Mouse (Mus musculus): Measurements from ENCODE around the gene Smok3c. TPM values are rescaled to one million over a fixed set of nuclear protein-coding genes. Genes with fewer than 3 reads are reported as not detected.
"Not testable (repeated sequence)": the region's sequence is repeated elsewhere in the genome, so short reads cannot be mapped to it uniquely, and the experiment has no call there.

Smok3c gene
- polyA plus RNA-seq, 1 experiment from 2014 or later: not detected

DNA sequence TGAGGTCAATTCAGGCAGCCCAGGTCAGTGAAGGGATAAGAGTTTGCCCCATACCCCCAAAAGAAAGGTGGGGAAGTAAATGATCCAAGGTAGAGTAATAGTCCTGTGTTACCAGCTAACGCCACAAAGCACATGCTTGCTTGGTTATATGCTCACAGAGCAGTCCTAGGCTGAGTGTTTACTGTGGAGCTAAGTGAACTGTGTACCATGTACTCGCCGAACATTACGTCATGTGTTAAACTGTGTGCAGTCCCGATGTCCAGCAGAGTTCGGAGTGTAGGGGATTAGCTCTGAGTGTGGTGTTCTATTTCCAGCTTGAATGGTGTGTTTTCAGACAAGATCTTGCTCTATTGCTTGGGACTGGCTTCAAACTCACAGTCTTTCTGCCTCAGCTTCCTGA, 41.5 kb downstream of the Smok3c start:
- peaks cover 69% of the 10 kb centered on the region for H3K36me3 ChIP-seq (replicated peaks)
- H3K27me3 ChIP-seq: no peaks in the 10 kb centered on the region
- no peak overlapping the region for H3K9ac ChIP-seq
- H3K27ac ChIP-seq (replicated peaks): peak overlapping the region; percentile 56
- H3K4me1 ChIP-seq (replicated peaks): peaks cover 10% of the 10 kb centered on the region; the same call in 1 of the 2 replicates
- no peak overlapping the region for H3K4me2 ChIP-seq
- ATAC-seq (ENCODE audit: insufficient read depth): peak; percentile 84
- no peak overlapping the region for H3K4me3 ChIP-seq (replicated peaks)
- no peaks in the 10 kb centered on the region for H3K9me3 ChIP-seq (replicated peaks)
- WGBS (ENCODE audit: insufficient replicate concordance): 78% methylated on average over 6 of the region's 6 CpGs

DNA sequence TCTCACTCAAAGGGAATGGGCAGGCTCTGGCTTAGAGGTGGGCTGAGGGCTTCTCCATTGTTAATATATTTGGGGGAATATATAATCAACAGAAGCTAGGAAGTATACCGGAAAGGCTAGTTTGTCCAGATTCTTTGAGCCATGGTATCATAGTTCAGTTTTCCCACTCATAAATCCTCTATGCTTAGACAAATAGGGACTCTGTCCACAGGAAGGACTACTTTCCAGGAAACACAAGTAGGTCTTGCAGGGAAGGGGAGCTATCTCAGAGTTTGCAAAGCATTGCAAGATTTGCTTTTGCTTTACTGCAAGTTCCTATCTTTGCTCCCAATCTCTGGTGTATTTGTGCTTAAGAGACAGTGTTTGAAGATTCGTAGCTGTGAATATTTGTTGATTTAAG, 52.0 kb downstream of the Smok3c start:
- Histone ChIP-seq H3K4me2 (no peak overlapping the region), H3K27ac (replicated peaks) (no peak overlapping the region), H3K4me1 (replicated peaks) (no peaks in the 10 kb centered on the region), H3K9me3 (replicated peaks) (no peaks in the 10 kb centered on the region), H3K27me3 (no peaks in the 10 kb centered on the region), H3K36me3 (replicated peaks) (peaks cover 46% of the 10 kb centered on the region), H3K4me3 (replicated peaks) (no peak overlapping the region), H3K9ac (no peak overlapping the region)
- 77% methylated on average over 2 of the region's 2 CpGs for WGBS (ENCODE audit: insufficient replicate concordance)
- no peak for ATAC-seq (ENCODE audit: insufficient read depth)

DNA sequence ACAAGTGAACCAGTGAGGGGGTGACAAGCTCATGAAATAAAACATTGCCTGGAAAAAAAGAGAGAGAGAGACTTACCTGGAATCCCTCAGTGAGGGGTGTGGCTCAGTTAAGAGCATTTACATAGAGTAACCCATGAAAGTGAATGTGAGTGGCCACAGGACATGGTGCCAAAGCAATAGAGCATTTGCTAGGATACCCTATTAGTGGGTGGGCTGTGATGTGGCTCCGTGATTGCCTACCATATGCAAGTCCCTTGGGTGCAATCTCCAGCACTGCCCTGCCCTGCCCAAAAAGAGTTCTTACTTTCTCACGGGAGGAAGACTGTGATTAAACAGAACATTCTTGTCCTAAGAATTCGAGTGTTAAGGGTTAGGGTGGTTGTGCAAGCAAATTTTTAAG, 54.1 kb downstream of the Smok3c start:
- H3K9me3 ChIP-seq (replicated peaks): no peaks in the 10 kb centered on the region
- no peaks in the 10 kb centered on the region for H3K27me3 ChIP-seq
- H3K4me2 ChIP-seq: no peak overlapping the region
- WGBS (ENCODE audit: insufficient replicate concordance): 55% methylated on average over 3 of the region's 3 CpGs
- no peak overlapping the region for H3K9ac ChIP-seq
- no peak overlapping the region for H3K4me3 ChIP-seq (replicated peaks)
- H3K36me3 ChIP-seq (replicated peaks): peaks cover 24% of the 10 kb centered on the region
- no peak for ATAC-seq (ENCODE audit: insufficient read depth)
- H3K4me1 ChIP-seq (replicated peaks): no peaks in the 10 kb centered on the region
- H3K27ac ChIP-seq (replicated peaks): no peak overlapping the region

DNA sequence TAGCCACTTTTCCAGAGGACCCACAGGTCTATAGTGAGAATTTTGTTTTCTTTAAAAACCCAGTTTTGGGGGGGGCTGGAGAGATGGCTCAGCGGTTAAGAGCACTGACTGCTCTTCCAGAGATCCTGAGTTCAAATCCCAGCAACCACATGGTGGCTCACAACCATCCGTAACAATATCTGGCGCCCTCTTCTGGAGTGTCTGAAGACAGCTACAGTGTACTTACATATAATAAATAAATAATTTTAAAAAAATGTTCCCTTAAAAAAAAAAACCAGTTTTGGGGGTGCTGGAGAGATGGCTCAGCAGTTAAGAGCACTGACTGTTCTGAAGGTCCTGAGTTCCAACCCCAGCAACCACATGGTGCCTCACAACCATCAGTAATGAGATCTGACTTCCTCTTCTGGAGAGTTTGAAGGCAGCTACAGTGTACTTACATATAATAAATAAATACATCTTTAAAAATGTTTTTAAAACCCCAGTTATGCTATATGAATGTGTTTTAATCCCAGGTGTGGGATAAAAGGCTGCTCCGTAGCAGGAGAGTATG, 56.9 kb downstream of the Smok3c start:
- H3K4me1 ChIP-seq (replicated peaks); H3K9ac ChIP-seq; H3K27ac ChIP-seq (replicated peaks); H3K9me3 ChIP-seq (replicated peaks); H3K4me3 ChIP-seq (replicated peaks); H3K27me3 ChIP-seq; H3K36me3 ChIP-seq (replicated peaks); ATAC-seq (ENCODE audit: insufficient read depth); H3K4me2 ChIP-seq: not testable (repeated sequence)
- 55% methylated on average over 4 of the region's 4 CpGs for WGBS (ENCODE audit: insufficient replicate concordance)

Other genes with a start within 250 kb of the Smok3c start
- gene Pilra, start 216.9 kb upstream of the Smok3c start, polyA plus RNA-seq (2015; fragmentation: Nextera tagmentation; extraction: Ambion mirVana): 4.0 and 4.7 TPM in 2 replicates
- 4.9 and 5.7 TPM in 2 replicates for gene Pilrb1, start 195.1 kb upstream of the Smok3c start, polyA plus RNA-seq (2015; fragmentation: Nextera tagmentation; extraction: Ambion mirVana)
- 5.2 and 6.4 TPM in 2 replicates for gene Pilrb2, start 181.4 kb upstream of the Smok3c start, polyA plus RNA-seq (2015; fragmentation: Nextera tagmentation; extraction: Ambion mirVana)
- 5.0 and 5.2 TPM in 2 replicates for gene Cyp3a13, start 131.6 kb upstream of the Smok3c start, polyA plus RNA-seq (2015; fragmentation: Nextera tagmentation; extraction: Ambion mirVana)
- gene Gjc3, start 90.1 kb upstream of the Smok3c start, polyA plus RNA-seq (2015; fragmentation: Nextera tagmentation; extraction: Ambion mirVana): not detected in 2 replicates
- gene Azgp1, start 71.7 kb upstream of the Smok3c start, polyA plus RNA-seq (2015; fragmentation: Nextera tagmentation; extraction: Ambion mirVana): 14.4 and 31.0 TPM in 2 replicates
- gene Smok3a, start 31.9 kb upstream of the Smok3c start, polyA plus RNA-seq (2015; fragmentation: Nextera tagmentation; extraction: Ambion mirVana): not detected in 2 replicates
- not detected in 2 replicates for gene Smok3b, start 31.8 kb upstream of the Smok3c start, polyA plus RNA-seq (2015; fragmentation: Nextera tagmentation; extraction: Ambion mirVana)
- 3.7 and 3.8 TPM in 2 replicates for gene Zkscan1, start 31.9 kb downstream of the Smok3c start, polyA plus RNA-seq (2015; fragmentation: Nextera tagmentation; extraction: Ambion mirVana)
- gene Zscan21, start 63.7 kb downstream of the Smok3c start, polyA plus RNA-seq (2015; fragmentation: Nextera tagmentation; extraction: Ambion mirVana): 14.6 and 16.8 TPM in 2 replicates
- gene Zfp113, start 102.5 kb downstream of the Smok3c start, polyA plus RNA-seq (2015; fragmentation: Nextera tagmentation; extraction: Ambion mirVana): 4.2 and 5.1 TPM in 2 replicates
- 159 and 170 TPM in 2 replicates for gene Cops6, start 107.9 kb downstream of the Smok3c start, polyA plus RNA-seq (2015; fragmentation: Nextera tagmentation; extraction: Ambion mirVana)
- gene Ap4m1, start 118.8 kb downstream of the Smok3c start, polyA plus RNA-seq (2015; fragmentation: Nextera tagmentation; extraction: Ambion mirVana): 5.3 and 6.0 TPM in 2 replicates
- 174 and 176 TPM in 2 replicates for gene Mcm7, start 119.2 kb downstream of the Smok3c start, polyA plus RNA-seq (2015; fragmentation: Nextera tagmentation; extraction: Ambion mirVana)
- gene Taf6, start 134.3 kb downstream of the Smok3c start, polyA plus RNA-seq (2015; fragmentation: Nextera tagmentation; extraction: Ambion mirVana): 36.8 and 37.9 TPM in 2 replicates
- 12.7 and 13.4 TPM in 2 replicates for gene Cnpy4, start 134.3 kb downstream of the Smok3c start, polyA plus RNA-seq (2015; fragmentation: Nextera tagmentation; extraction: Ambion mirVana)
- gene Mblac1, start 141.1 kb downstream of the Smok3c start, polyA plus RNA-seq (2015; fragmentation: Nextera tagmentation; extraction: Ambion mirVana): 2.9 and 3.0 TPM in 2 replicates
- 0.08 TPM in 2 replicates for gene Nxpe5, start 172.7 kb downstream of the Smok3c start, polyA plus RNA-seq (2015; fragmentation: Nextera tagmentation; extraction: Ambion mirVana)
- 35.3 and 36.0 TPM in 2 replicates for gene Lamtor4, start 202.3 kb downstream of the Smok3c start, polyA plus RNA-seq (2015; fragmentation: Nextera tagmentation; extraction: Ambion mirVana)
- 2.5 and 3.6 TPM in 2 replicates for gene BC037034, start 210.8 kb downstream of the Smok3c start, polyA plus RNA-seq (2015; fragmentation: Nextera tagmentation; extraction: Ambion mirVana)
- gene Gal3st4, start 219.6 kb downstream of the Smok3c start, polyA plus RNA-seq (2015; fragmentation: Nextera tagmentation; extraction: Ambion mirVana): 0.07 and 0.26 TPM in 2 replicates
- gene Gm43720, start 226.8 kb downstream of the Smok3c start, polyA plus RNA-seq (2015; fragmentation: Nextera tagmentation; extraction: Ambion mirVana): not detected in 2 replicates
- 0.45 and 0.62 TPM in 2 replicates for gene Gpc2, start 226.8 kb downstream of the Smok3c start, polyA plus RNA-seq (2015; fragmentation: Nextera tagmentation; extraction: Ambion mirVana)
- gene Stag3, start 227.0 kb downstream of the Smok3c start, polyA plus RNA-seq (2015; fragmentation: Nextera tagmentation; extraction: Ambion mirVana): 1.3 and 1.8 TPM in 2 replicates

All from liver, embryonic 15.5 days (tissue).